Mouse (Mus musculus) limb, embryonic 13.5 days (tissue): ENCODE results near the gene Dync1i1. TPM values are rescaled to one million over a fixed set of nuclear protein-coding genes. Genes with fewer than 3 reads are reported as not detected.
A peak's percentile ranks its signal among the peaks of the same experiment; 100 is the strongest.

Experiments used
- ATAC-seq: fragments of 200-750 bp; cut with Nextera tagmentation; 2 replicates; pipeline ENCODE4 v1.8.0; 2017; ENCODE audit warnings: low read depth, moderate number of reproducible peaks, moderate TSS enrichment; ENCODE audit not compliant: low FRiP score
- H3K27ac ChIP-seq: fragments of 300-500 bp; sonication (generic); 2 replicates; pipeline ENCODE4 v1.5.1; 2015; ENCODE audit warnings: inconsistent platforms, mild to moderate bottlenecking, moderate library complexity
- H3K27me3 ChIP-seq: fragments of 300-500 bp; sonication (generic); 2 replicates; pipeline ENCODE4 v1.6.1; 2015; ENCODE audit warnings: mild to moderate bottlenecking, inconsistent platforms
- H3K36me3 ChIP-seq: fragments of 300-500 bp; sonication (generic); 2 replicates; pipeline ENCODE4 v1.6.1; 2015; ENCODE audit warnings: inconsistent platforms, mild to moderate bottlenecking, moderate library complexity
- H3K4me1 ChIP-seq: fragments of 300-500 bp; sonication (generic); 2 replicates; pipeline ENCODE4 v1.6.1; 2015; ENCODE audit warnings: inconsistent platforms
- H3K4me2 ChIP-seq: fragments of 300-500 bp; sonication (generic); replicated peaks from 2 replicates; pipeline ENCODE4 v1.6.1; 2015; ENCODE audit warnings: inconsistent platforms, mild to moderate bottlenecking, moderate library complexity
- H3K4me3 ChIP-seq: fragments of 300-500 bp; sonication (generic); 2 replicates; pipeline ENCODE4 v1.5.1; 2015; ENCODE audit warnings: moderate library complexity, mild to moderate bottlenecking, inconsistent platforms
- H3K9ac ChIP-seq: fragments of 300-500 bp; sonication (generic); 2 replicates; pipeline ENCODE4 v1.6.1; 2015; ENCODE audit warnings: mild to moderate bottlenecking, inconsistent platforms
- H3K9me3 ChIP-seq: fragments of 300-500 bp; sonication (generic); 2 replicates; pipeline ENCODE4 v1.6.1; 2016; ENCODE audit warnings: inconsistent platforms
- WGBS: fragments of 180-500 bp; shearing (Covaris S2); methylation state at CpG from one replicate; pipeline ENCODE4 v1.1.7; 2015; 5-methylcytosine and 5-hydroxymethylcytosine counted together
- polyA plus RNA-seq: library from polyadenylated mRNA; unstranded; fragments of >200 nt; fragmentation: Nextera tagmentation; extraction: Ambion mirVana; gene quantifications from 2 replicates; pipeline ENCODE4 v1.2.1, GENCODE M21; 2015

The Dync1i1 gene
- polyA plus RNA-seq, 1 experiment from 2014 or later, result 9.3 TPM

DNA sequence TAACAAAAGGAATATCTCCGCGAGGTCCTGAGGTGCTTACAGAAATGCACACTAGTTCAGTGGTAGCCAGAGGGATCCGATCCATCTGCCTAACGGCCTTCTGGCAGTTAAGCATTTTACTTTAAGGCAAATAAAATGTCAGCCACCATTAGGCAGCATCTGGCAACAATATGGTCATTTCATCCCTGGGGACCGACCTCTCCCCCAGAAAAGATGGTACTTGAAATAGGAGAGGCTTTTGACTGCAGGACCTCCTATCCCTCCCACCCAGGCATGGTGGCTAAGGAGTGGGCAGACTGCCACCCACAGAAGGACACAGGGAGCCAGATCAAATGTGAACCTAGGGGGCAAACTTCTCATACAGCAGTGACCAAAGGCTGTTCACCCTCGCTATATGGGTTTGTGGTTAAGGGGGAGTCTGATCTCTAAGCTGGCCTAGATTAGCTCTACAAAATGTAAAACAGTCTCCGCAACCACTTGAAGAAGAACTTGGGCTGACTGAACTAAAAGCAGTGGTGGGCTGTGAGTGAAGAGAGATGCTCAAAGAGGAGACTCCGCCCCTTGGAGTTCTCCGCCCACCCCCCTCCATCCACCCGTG lies 231.0 kb downstream of the Dync1i1 start:
- Histone ChIP-seq H3K27ac (no peak overlapping the region; the same call in 1 of the 2 replicates), H3K9ac (no peak overlapping the region), H3K27me3 (no peaks in the 10 kb centered on the region), H3K36me3 (no peaks in the 10 kb centered on the region), H3K9me3 (no peaks in the 10 kb centered on the region), H3K4me1 (peaks cover 19% of the 10 kb centered on the region; the same call in 1 of the 2 replicates), H3K4me2 (no peak overlapping the region), H3K4me3 (no peak overlapping the region)
- peak; percentile 8; the same call in 1 of the 2 replicates for ATAC-seq
- WGBS, result 45% methylated on average over 10 of the region's 10 CpGs

DNA sequence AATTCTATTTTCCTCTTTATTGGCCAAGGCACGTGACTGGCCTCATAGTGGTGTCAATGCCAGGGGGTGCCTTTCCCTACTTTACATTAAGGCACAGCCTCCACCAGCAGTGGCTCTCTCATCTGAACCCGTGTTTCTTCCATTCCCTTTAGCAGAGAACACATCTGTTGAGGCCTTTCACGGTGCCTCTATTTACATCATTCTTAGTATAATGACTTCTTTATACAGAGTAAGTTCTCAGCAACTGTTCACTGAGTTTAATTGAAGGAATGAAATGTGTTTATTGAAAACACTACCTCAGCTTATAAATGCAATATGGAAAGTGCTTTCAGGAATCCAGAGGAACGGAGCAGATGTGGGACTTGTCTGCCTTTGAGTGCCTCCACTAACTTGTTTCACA lies 235.3 kb downstream of the Dync1i1 start:
- no peaks in the 10 kb centered on the region for H3K27me3 ChIP-seq
- H3K9ac ChIP-seq, result no peak overlapping the region
- no peak overlapping the region for H3K4me2 ChIP-seq
- whole genome bisulfite sequencing, result 44% methylated on average over 4 of the region's 4 CpGs
- H3K36me3 ChIP-seq, result no peaks in the 10 kb centered on the region
- ATAC-seq, result peak; percentile 57; the same call in 1 of the 2 replicates
- peak overlapping the region; percentile 49; the same call in 1 of the 2 replicates for H3K27ac ChIP-seq
- H3K9me3 ChIP-seq, result no peaks in the 10 kb centered on the region
- H3K4me1 ChIP-seq, result peaks cover 14% of the 10 kb centered on the region; the same call in 1 of the 2 replicates
- no peak overlapping the region for H3K4me3 ChIP-seq

DNA sequence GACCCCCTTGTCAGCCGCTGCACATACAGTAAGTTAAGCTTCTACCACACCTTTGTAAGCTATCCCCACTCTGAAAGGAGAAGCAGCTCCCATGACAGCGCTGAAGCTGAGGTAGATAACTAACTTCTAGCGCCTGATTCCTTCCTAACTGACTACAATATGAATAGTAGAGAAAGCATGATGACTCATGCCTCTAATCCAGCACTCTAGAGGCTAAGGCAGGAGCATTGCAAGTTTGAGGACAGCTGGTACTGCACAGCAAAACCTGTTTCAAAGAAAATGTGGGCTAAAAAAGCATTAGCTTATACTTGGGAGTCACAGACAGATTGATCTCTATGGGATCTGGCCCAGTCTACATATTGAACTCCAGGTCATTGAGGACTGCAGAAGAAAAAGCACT lies 236.5 kb downstream of the Dync1i1 start:
- H3K4me1 ChIP-seq, result peaks cover 11% of the 10 kb centered on the region
- no peak for ATAC-seq
- no peak overlapping the region for H3K9ac ChIP-seq
- no peak overlapping the region for H3K27ac ChIP-seq
- no peak overlapping the region for H3K4me3 ChIP-seq
- no peak overlapping the region for H3K4me2 ChIP-seq
- WGBS, result 95% methylated on average over 3 of the region's 3 CpGs
- no peaks in the 10 kb centered on the region for H3K36me3 ChIP-seq
- H3K27me3 ChIP-seq, result no peaks in the 10 kb centered on the region
- no peaks in the 10 kb centered on the region for H3K9me3 ChIP-seq

DNA sequence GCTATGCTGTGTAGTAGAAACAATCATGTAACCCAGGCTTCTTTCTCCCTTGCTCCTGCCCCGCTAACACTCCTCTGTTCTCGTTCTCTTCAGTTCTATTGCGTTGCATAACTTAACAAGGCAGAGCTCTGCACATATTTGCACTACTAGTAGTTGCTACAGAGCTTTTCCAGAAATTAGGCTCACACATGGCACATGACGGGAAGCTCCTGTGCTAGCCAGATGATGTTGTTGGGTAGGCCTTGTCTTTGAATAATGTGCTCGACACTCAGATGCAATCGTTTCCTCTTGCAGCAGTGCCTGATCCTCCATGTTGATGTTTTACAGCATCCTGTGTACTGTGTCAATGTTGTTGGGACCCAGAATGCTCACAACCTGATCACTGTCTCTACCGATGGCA lies 240.9 kb downstream of the Dync1i1 start:
- H3K4me3 ChIP-seq, result no peak overlapping the region
- ATAC-seq, result no peak
- H3K4me2 ChIP-seq, result no peak overlapping the region
- WGBS, result 91% methylated on average over 7 of the region's 7 CpGs
- no peak overlapping the region for H3K9ac ChIP-seq
- no peaks in the 10 kb centered on the region for H3K9me3 ChIP-seq
- no peaks in the 10 kb centered on the region for H3K36me3 ChIP-seq
- H3K27ac ChIP-seq, result no peak overlapping the region
- H3K27me3 ChIP-seq, result no peaks in the 10 kb centered on the region
- peaks cover 22% of the 10 kb centered on the region for H3K4me1 ChIP-seq

DNA sequence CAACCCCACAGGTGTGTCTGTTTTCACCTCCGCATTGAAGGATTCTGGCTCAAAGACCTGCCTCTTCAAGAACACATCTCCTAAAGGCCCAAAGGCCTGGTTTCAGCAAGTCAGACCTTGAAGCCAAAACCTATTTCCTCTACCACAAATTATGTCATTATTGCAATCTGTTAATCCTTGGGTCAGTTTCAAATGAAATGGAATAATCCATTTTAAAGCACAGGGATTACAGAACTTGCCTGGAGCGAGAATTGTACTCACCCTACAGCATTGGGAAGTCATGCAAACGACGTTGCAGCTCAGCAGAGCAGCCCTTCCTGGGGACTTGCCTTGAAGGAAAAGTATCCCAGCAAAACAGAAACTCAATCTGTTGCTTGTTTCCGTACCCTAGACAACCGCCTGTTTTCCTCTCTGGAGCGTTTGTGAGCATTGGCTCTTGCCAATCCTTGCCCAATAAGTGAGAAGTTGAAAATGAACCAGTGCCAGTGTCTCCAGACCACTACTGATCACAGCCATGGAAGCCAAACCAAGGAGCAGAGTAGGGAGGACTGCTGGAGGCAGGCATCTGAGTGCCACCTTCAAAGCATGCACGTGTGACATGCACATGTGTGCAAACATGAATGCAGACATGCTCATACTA lies 241.5 kb downstream of the Dync1i1 start:
- peak overlapping the region; percentile 10; the same call in 1 of the 2 replicates for H3K27ac ChIP-seq

DNA sequence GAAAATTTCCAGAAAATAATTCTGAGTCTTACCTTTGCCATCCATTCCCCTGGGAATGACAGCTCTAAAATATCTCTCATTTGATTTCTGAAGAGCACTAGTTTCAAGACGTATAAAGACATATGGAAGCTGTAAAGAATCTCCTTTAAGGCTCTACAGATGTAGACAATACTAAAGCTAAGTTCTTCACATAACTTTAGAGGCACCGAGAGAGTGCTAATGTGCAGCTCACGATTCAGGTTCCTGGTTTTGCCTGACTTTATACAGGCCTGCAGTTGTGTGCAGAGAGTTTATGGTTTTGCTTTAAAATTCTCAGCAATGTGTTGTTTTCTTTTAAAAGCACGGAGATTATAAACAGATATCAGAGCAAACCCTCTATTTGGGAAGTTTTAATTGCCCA lies 242.1 kb downstream of the Dync1i1 start:
- 19% methylated on average over 4 of the region's 4 CpGs for WGBS
- H3K27ac ChIP-seq, result peak overlapping the region; percentile 15; the same call in 1 of the 2 replicates

More for the DNA sequence above, 241.5 kb downstream of the Dync1i1 start:
- 64% methylated on average over 8 of the region's 8 CpGs for WGBS
- Histone ChIP-seq H3K36me3 (no peaks in the 10 kb centered on the region), H3K4me3 (no peak overlapping the region), H3K9ac (no peak overlapping the region), H3K4me2 (no peak overlapping the region), H3K9me3 (no peaks in the 10 kb centered on the region), H3K27me3 (no peaks in the 10 kb centered on the region), H3K4me1 (peaks cover 22% of the 10 kb centered on the region)
- ATAC-seq, result peak; percentile 24; the same call in 1 of the 2 replicates

DNA sequence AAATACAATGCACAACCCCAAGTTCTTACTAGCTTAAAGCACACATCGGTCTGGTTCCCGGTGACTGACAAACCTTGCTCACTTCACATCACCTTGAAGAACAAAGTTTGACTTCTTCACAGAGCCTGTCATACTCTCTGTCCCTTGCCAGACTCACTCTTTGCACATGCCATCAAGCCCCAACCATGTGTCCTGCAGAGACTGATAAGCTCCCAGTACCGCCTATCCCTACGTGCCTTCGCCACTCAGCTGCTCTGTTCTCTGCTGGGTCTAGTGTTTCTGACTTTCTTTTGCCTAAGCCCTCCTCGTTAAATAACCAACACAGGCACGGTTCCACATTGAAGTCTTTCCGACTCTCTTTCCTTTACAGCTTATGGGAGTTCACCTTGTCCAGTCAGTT lies 244.2 kb downstream of the Dync1i1 start:
- Histone ChIP-seq H3K4me1 (peaks cover 22% of the 10 kb centered on the region), H3K27ac (no peak overlapping the region), H3K4me2 (no peak overlapping the region), H3K4me3 (no peak overlapping the region), H3K36me3 (no peaks in the 10 kb centered on the region), H3K27me3 (peaks cover 4% of the 10 kb centered on the region; the same call in 1 of the 2 replicates), H3K9me3 (no peaks in the 10 kb centered on the region), H3K9ac (no peak overlapping the region)
- no peak for ATAC-seq
- 73% methylated on average over 8 of the region's 8 CpGs for WGBS

More for the DNA sequence above, 242.1 kb downstream of the Dync1i1 start:
- Histone ChIP-seq H3K4me2 (no peak overlapping the region), H3K36me3 (no peaks in the 10 kb centered on the region), H3K4me3 (no peak overlapping the region), H3K9me3 (no peaks in the 10 kb centered on the region), H3K9ac (no peak overlapping the region), H3K27me3 (no peaks in the 10 kb centered on the region), H3K4me1 (peaks cover 22% of the 10 kb centered on the region)
- ATAC-seq, result peak; percentile 80; the same call in 1 of the 2 replicates

DNA sequence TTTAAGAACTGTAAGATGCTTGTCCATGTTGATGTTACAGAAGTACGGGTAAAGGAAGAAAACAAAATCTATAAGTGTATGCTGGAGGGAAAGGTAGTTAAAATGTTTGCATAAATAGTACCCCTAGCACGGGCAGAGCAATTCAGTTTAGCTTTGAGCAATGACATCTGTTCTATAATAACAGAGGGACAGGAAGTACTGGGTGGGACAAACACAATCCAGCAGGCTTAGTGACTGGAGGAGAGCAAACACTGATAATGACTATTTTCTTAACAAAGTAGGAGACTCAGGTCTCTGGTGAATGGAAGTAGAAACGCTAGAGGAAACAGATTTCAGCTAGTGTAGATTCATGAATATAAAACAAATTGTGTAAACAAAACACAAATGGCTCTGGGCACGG lies 250.8 kb downstream of the Dync1i1 start:
- WGBS, result 44% methylated on average over 4 of the region's 4 CpGs
- Histone ChIP-seq H3K4me3 (no peak overlapping the region), H3K9me3 (no peaks in the 10 kb centered on the region), H3K27me3 (peaks cover 4% of the 10 kb centered on the region; the same call in 1 of the 2 replicates), H3K36me3 (no peaks in the 10 kb centered on the region), H3K4me2 (no peak overlapping the region), H3K27ac (no peak overlapping the region), H3K4me1 (no peaks in the 10 kb centered on the region), H3K9ac (no peak overlapping the region)
- ATAC-seq, result no peak

DNA sequence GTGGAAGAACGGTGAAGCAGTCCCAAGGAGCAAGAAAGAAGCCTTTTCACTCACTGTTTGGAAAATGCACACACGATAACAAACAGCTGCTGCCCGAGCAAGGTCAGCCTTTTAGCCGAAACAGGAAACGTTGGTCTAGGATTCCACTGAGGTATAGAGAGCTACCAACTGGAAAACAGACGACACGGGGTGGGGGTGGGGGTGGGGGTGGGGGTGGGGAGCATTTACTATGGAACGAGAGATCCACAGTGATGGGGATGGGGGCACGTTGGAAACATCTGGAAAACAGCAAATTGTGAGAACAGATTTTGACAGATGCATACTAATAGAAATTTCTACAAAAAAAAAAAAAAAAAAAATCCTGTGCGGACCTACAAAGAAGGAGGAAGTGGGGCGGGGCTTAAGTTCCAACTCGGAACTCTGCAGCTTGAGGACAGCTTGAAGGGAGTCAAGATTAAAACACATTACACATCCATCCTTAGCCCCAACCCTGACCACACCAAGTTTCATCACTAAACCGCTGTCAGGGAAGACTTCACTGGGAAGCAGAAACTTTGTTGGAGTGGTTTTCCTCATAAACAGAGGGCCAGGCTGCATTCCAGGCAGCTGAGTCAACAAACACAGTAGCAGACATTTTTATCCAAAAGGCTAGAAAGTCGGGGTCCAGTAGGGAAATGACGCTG lies 251.9 kb downstream of the Dync1i1 start:
- WGBS, result 55% methylated on average over 15 of the region's 15 CpGs
- Histone ChIP-seq H3K9ac (no peak overlapping the region), H3K27me3 (peaks cover 4% of the 10 kb centered on the region; the same call in 1 of the 2 replicates), H3K27ac (no peak overlapping the region), H3K36me3 (no peaks in the 10 kb centered on the region), H3K4me2 (0 out of 2 replicates have a peak overlapping the region, but pooled peaks have one; percentile 11), H3K9me3 (no peaks in the 10 kb centered on the region), H3K4me3 (no peak overlapping the region), H3K4me1 (no peaks in the 10 kb centered on the region)
- ATAC-seq, result no peak

DNA sequence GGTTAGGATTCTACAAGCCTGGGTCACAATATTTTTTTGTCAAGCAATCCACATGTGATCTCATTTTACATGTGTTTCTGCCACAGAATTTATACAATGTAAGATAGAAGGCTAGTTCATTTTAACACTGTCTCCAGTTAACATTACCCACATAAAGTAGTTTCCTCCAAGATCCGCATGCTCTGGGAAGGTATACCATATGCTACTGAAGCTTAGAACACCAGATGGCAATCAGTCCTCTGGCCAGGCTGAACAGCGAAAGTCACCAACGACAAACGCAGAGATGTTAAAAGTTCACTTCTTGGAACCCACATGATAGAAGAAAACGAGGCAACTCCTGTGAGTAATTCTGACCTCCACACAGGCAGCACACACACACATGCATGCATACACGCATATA lies 265.8 kb downstream of the Dync1i1 start:
- no peak for ATAC-seq
- Histone ChIP-seq H3K27me3 (no peaks in the 10 kb centered on the region), H3K4me1 (peaks cover 48% of the 10 kb centered on the region), H3K36me3 (no peaks in the 10 kb centered on the region), H3K9me3 (no peaks in the 10 kb centered on the region), H3K9ac (peak overlapping the region; percentile 35; the same call in 1 of the 2 replicates), H3K27ac (peak overlapping the region; percentile 70), H3K4me3 (no peak overlapping the region), H3K4me2 (peak overlapping the region; percentile 48; the same call in 1 of the 2 replicates)
- WGBS, result 33% methylated on average over 6 of the region's 6 CpGs

DNA sequence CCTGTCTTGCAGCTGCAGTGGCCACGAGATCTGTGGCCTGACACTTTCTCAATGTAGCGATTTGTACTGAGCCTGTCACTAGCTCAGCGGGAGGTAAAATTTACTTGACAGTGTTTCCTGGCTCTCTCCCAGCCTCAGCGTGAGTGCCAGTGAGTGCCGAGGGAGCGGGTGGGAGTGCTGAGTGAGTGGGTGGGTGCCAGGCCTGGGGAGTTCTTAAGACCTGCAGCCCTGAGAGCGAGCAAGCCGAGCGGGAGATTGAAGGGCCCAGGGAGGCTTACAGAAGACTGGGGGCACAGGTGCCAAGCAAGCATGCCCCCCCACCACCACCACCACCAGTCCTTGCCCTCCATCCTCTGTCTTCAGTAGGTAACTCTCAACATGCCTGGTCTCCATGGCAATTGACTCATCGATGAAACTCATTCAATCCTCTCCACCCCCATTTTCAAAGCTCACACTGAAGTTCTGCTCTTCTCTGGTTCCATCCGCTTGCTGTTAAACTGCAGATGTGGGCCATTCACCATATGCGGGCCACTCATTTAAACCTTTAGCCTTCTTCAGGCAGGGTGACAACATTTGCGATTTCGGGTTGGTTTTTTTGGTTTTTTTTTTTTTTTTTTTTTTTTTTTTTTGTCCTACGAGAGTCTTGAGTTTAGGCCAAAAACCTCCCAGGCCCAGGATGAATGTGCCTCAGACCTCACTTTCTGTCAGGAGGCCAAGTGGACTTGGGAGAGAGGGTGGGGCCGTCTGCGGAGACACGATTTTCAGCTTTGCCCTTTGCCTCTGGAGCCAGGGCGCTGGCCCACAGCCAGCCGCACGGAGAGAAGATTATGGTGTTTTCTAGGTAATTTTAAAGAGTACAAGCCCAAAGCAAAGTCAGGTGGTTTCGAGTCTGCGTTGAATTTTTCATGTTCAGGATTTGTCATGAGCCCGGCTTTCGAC lies 266.6 kb downstream of the Dync1i1 start:
- Histone ChIP-seq H3K36me3 (no peaks in the 10 kb centered on the region), H3K4me3 (no peak overlapping the region), H3K9me3 (no peaks in the 10 kb centered on the region), H3K27ac (peak overlapping the region; percentile 70; the same call in 1 of the 2 replicates), H3K4me1 (peaks cover 48% of the 10 kb centered on the region), H3K27me3 (0 out of 2 replicates have a peak, but pooled peaks cover 3% of the 10 kb centered on the region), H3K4me2 (peak overlapping the region; percentile 48), H3K9ac (peak overlapping the region; percentile 35; the same call in 1 of the 2 replicates)
- 27% methylated on average over 25 of the region's 25 CpGs for WGBS
- 0 out of 2 replicates have a peak, but pooled peaks have one; percentile 31 for ATAC-seq
